Mouse (Mus musculus): ENCODE measurements around the gene Vmo1. TPM values are rescaled to one million over a fixed set of nuclear protein-coding genes. Genes with fewer than 3 reads are reported as not detected.

Vmo1 gene
- polyA plus RNA-seq, 1 experiment, result 0.32 TPM

- Histone ChIP-seq H3K4me3 (ENCODE audit: extremely low read depth, insufficient read depth, insufficient read length) (no peak overlapping the region), H3K27ac (ENCODE audit: insufficient read depth, low read length) (no peak overlapping the region), H3K27me3 (ENCODE audit: control insufficient read depth, insufficient read depth, low read length) (no peaks in the 10 kb centered on the region), H3K36me3 (ENCODE audit: control insufficient read depth, insufficient read depth, low read length) (no peaks in the 10 kb centered on the region), H3K4me1 (ENCODE audit: control insufficient read depth, insufficient read depth, insufficient read length) (no peaks in the 10 kb centered on the region)
- TF ChIP-seq CTCF (IDR thresholded peaks at IDR 0.05; ENCODE audit: extremely low read depth, insufficient read depth, insufficient read length, insufficient replicate concordance) (no peak), POLR2A (IDR thresholded peaks at IDR 0.05; ENCODE audit: low read depth, low read length) (no peak)
- DNase-seq (ENCODE audit: low read depth in 1 of 2, low spot score in 2 of 2), result no peak
- WGBS, result 81% methylated on average over 7 of the region's 7 CpGs
Observed at GRCm38 (mm10) chr11:70553940-70554339, 39.5 kb upstream of the Vmo1 start.

- no peak for DNase-seq (ENCODE audit: low read depth in 1 of 2, low spot score in 2 of 2)
- H3K4me1 ChIP-seq (ENCODE audit: control insufficient read depth, insufficient read depth, insufficient read length), result no peaks in the 10 kb centered on the region
- no peak for TF ChIP-seq CTCF (IDR thresholded peaks at IDR 0.05; ENCODE audit: extremely low read depth, insufficient read depth, insufficient read length, insufficient replicate concordance)
- no peak for TF ChIP-seq POLR2A (IDR thresholded peaks at IDR 0.05; ENCODE audit: low read depth, low read length)
- WGBS, result 95% methylated on average over 8 of the region's 8 CpGs
- H3K27me3 ChIP-seq (ENCODE audit: control insufficient read depth, insufficient read depth, low read length), result no peaks in the 10 kb centered on the region
- no peak overlapping the region for H3K27ac ChIP-seq (ENCODE audit: insufficient read depth, low read length)
- no peak overlapping the region for H3K4me3 ChIP-seq (ENCODE audit: extremely low read depth, insufficient read depth, insufficient read length)
- no peaks in the 10 kb centered on the region for H3K36me3 ChIP-seq (ENCODE audit: control insufficient read depth, insufficient read depth, low read length)
Observed at GRCm38 (mm10) chr11:70551526-70551925, 37.1 kb upstream of the Vmo1 start.

GRCm38 (mm10) chr11:70544496-70544895, 30.1 kb upstream of the Vmo1 start:
- no peaks in the 10 kb centered on the region; the same call in none of the 2 replicates for H3K4me1 ChIP-seq (ENCODE audit: control insufficient read depth, insufficient read depth, insufficient read length)
- no peak overlapping the region for H3K27ac ChIP-seq (ENCODE audit: insufficient read depth, low read length)
- no peak overlapping the region for H3K4me3 ChIP-seq (ENCODE audit: extremely low read depth, insufficient read depth, insufficient read length)
- H3K36me3 ChIP-seq (ENCODE audit: control insufficient read depth, insufficient read depth, low read length), result no peaks in the 10 kb centered on the region
- no peak for DNase-seq (ENCODE audit: low read depth in 1 of 2, low spot score in 2 of 2)
- TF ChIP-seq POLR2A (IDR thresholded peaks at IDR 0.05; ENCODE audit: low read depth, low read length) (no peak), CTCF (IDR thresholded peaks at IDR 0.05; ENCODE audit: extremely low read depth, insufficient read depth, insufficient read length, insufficient replicate concordance) (no peak)
- 67% methylated on average over 7 of the region's 7 CpGs for WGBS
- peaks cover 4% of the 10 kb centered on the region; the same call in 1 of the 2 replicates for H3K27me3 ChIP-seq (ENCODE audit: control insufficient read depth, insufficient read depth, low read length)

- TF ChIP-seq CTCF (IDR thresholded peaks at IDR 0.05; ENCODE audit: extremely low read depth, insufficient read depth, insufficient read length, insufficient replicate concordance), result no peak
- no peak for TF ChIP-seq POLR2A (IDR thresholded peaks at IDR 0.05; ENCODE audit: low read depth, low read length)
- Histone ChIP-seq H3K27me3 (ENCODE audit: control insufficient read depth, insufficient read depth, low read length) (peaks cover 4% of the 10 kb centered on the region; the same call in 1 of the 2 replicates), H3K27ac (ENCODE audit: insufficient read depth, low read length) (no peak overlapping the region), H3K4me1 (ENCODE audit: control insufficient read depth, insufficient read depth, insufficient read length) (no peaks in the 10 kb centered on the region; the same call in none of the 2 replicates), H3K36me3 (ENCODE audit: control insufficient read depth, insufficient read depth, low read length) (no peaks in the 10 kb centered on the region), H3K4me3 (ENCODE audit: extremely low read depth, insufficient read depth, insufficient read length) (no peak overlapping the region)
- WGBS, result 86% methylated on average over 5 of the region's 5 CpGs
- DNase-seq (ENCODE audit: low read depth in 1 of 2, low spot score in 2 of 2), result no peak
Observed at GRCm38 (mm10) chr11:70541415-70541814, 27.0 kb upstream of the Vmo1 start.

- H3K4me3 ChIP-seq (ENCODE audit: extremely low read depth, insufficient read depth, insufficient read length), result no peak overlapping the region
- no peaks in the 10 kb centered on the region; the same call in none of the 2 replicates for H3K4me1 ChIP-seq (ENCODE audit: control insufficient read depth, insufficient read depth, insufficient read length)
- no peak overlapping the region for H3K27ac ChIP-seq (ENCODE audit: insufficient read depth, low read length)
- peaks cover 4% of the 10 kb centered on the region; the same call in 1 of the 2 replicates for H3K27me3 ChIP-seq (ENCODE audit: control insufficient read depth, insufficient read depth, low read length)
- no peaks in the 10 kb centered on the region for H3K36me3 ChIP-seq (ENCODE audit: control insufficient read depth, insufficient read depth, low read length)
- DNase-seq (ENCODE audit: low read depth in 1 of 2, low spot score in 2 of 2), result no peak
- WGBS, result 83% methylated on average over 7 of the region's 7 CpGs
- TF ChIP-seq CTCF (IDR thresholded peaks at IDR 0.05; ENCODE audit: extremely low read depth, insufficient read depth, insufficient read length, insufficient replicate concordance), result no peak
- no peak for TF ChIP-seq POLR2A (IDR thresholded peaks at IDR 0.05; ENCODE audit: low read depth, low read length)
Observed at GRCm38 (mm10) chr11:70540928-70541327, 26.5 kb upstream of the Vmo1 start.

GRCm38 (mm10) chr11:70539877-70540587, 25.6 kb upstream of the Vmo1 start, which contains the start of gene Pld2:
TSS of gene Pld2 (plus strand) at chr11:70540064.
- WGBS, result 1% methylated on average over 64 of the region's 65 CpGs
- H3K27ac ChIP-seq (ENCODE audit: insufficient read depth, low read length), result no peak within 1 kb of the TSS; the same call in 1 of the 2 replicates
- H3K4me1 ChIP-seq (ENCODE audit: control insufficient read depth, insufficient read depth, insufficient read length), result no peaks in the 10 kb centered on the region; the same call in none of the 2 replicates
- TF ChIP-seq POLR2A (IDR thresholded peaks at IDR 0.05; ENCODE audit: low read depth, low read length) (no peak), CTCF (IDR thresholded peaks at IDR 0.05; ENCODE audit: extremely low read depth, insufficient read depth, insufficient read length, insufficient replicate concordance) (peak; percentile 62; the same call in 1 of the 2 replicates)
- DNase-seq (ENCODE audit: low read depth in 1 of 2, low spot score in 2 of 2), result peak; percentile 52 to 79
- H3K27me3 ChIP-seq (ENCODE audit: control insufficient read depth, insufficient read depth, low read length), result peaks cover 4% of the 10 kb centered on the region; the same call in 1 of the 2 replicates
- H3K4me3 ChIP-seq (ENCODE audit: extremely low read depth, insufficient read depth, insufficient read length), result peak within 1 kb of the TSS; percentile 57
- no peaks in the 10 kb centered on the region for H3K36me3 ChIP-seq (ENCODE audit: control insufficient read depth, insufficient read depth, low read length)

GRCm38 (mm10) chr11:70539423-70539822, 25.0 kb upstream of the Vmo1 start:
- WGBS, result 9% methylated on average over 9 of the region's 9 CpGs
- peaks cover 4% of the 10 kb centered on the region; the same call in 1 of the 2 replicates for H3K27me3 ChIP-seq (ENCODE audit: control insufficient read depth, insufficient read depth, low read length)

More at GRCm38 (mm10) chr11:70539423-70539822, 25.0 kb upstream of the Vmo1 start:
- TF ChIP-seq CTCF (IDR thresholded peaks at IDR 0.05; ENCODE audit: extremely low read depth, insufficient read depth, insufficient read length, insufficient replicate concordance) (no peak), POLR2A (IDR thresholded peaks at IDR 0.05; ENCODE audit: low read depth, low read length) (no peak)
- no peak overlapping the region for H3K27ac ChIP-seq (ENCODE audit: insufficient read depth, low read length)
- H3K36me3 ChIP-seq (ENCODE audit: control insufficient read depth, insufficient read depth, low read length), result no peaks in the 10 kb centered on the region
- H3K4me3 ChIP-seq (ENCODE audit: extremely low read depth, insufficient read depth, insufficient read length), result peak overlapping the region; percentile 57
- DNase-seq (ENCODE audit: low read depth in 1 of 2, low spot score in 2 of 2), result no peak
- no peaks in the 10 kb centered on the region; the same call in none of the 2 replicates for H3K4me1 ChIP-seq (ENCODE audit: control insufficient read depth, insufficient read depth, insufficient read length)

Measured in spleen, adult 2 months (tissue).